Mouse (Mus musculus): ENCODE data around the gene Ccsap.

Gene Ccsap

GRCm38 (mm10) chr8:123807852-123808573 is 52.0 kb downstream of the Ccsap start:
- in situ Hi-C loops (cut with MboI; ENCODE audit: low sequenced_read_pairs), result no loop called here

- in situ Hi-C loops (cut with MboI; ENCODE audit: low sequenced_read_pairs), result no loop called here
These were observed 53.0 kb downstream of the Ccsap start for GRCm38 (mm10) chr8:123807024-123807431.

GRCm38 (mm10) chr8:123806374-123806935 is 53.6 kb downstream of the Ccsap start:
- in situ Hi-C loops (cut with MboI; ENCODE audit: low sequenced_read_pairs), result no loop called here

GRCm38 (mm10) chr8:123805718-123806373 is 54.2 kb downstream of the Ccsap start, which contains the start of gene Rab4a:
Rab4a (plus strand) TSS chr8:123805985.
- in situ Hi-C loops (cut with MboI; ENCODE audit: low sequenced_read_pairs), result no loop called here

- in situ Hi-C loops (cut with MboI; ENCODE audit: low sequenced_read_pairs), result no loop called here
These were observed 54.7 kb downstream of the Ccsap start for GRCm38 (mm10) chr8:123805209-123805717.

GRCm38 (mm10) chr8:123804586-123804985 is 55.4 kb downstream of the Ccsap start:
- in situ Hi-C loops (cut with MboI; ENCODE audit: low sequenced_read_pairs), result no loop called here

- in situ Hi-C loops (cut with MboI; ENCODE audit: low sequenced_read_pairs), result no loop called here
These were observed 56.4 kb downstream of the Ccsap start for GRCm38 (mm10) chr8:123803639-123804038.

- in situ Hi-C loops (cut with MboI; ENCODE audit: low sequenced_read_pairs), result no loop called here
These were observed 58.5 kb downstream of the Ccsap start for GRCm38 (mm10) chr8:123801538-123801937.

- in situ Hi-C loops (cut with MboI; ENCODE audit: low sequenced_read_pairs), result no loop called here
These were observed 59.1 kb downstream of the Ccsap start for GRCm38 (mm10) chr8:123800867-123801266.

- in situ Hi-C loops (cut with MboI; ENCODE audit: low sequenced_read_pairs), result no loop called here
These were observed 60.1 kb downstream of the Ccsap start for GRCm38 (mm10) chr8:123799885-123800284.

- in situ Hi-C loops (cut with MboI; ENCODE audit: low sequenced_read_pairs), result no loop called here
These were observed 60.6 kb downstream of the Ccsap start for GRCm38 (mm10) chr8:123799434-123799833.

- in situ Hi-C loops (cut with MboI; ENCODE audit: low sequenced_read_pairs), result no loop called here
These were observed 62.1 kb downstream of the Ccsap start for GRCm38 (mm10) chr8:123797928-123798327.

GRCm38 (mm10) chr8:123796758-123797157 is 63.3 kb downstream of the Ccsap start:
- in situ Hi-C loops (cut with MboI; ENCODE audit: low sequenced_read_pairs), result no loop called here

GRCm38 (mm10) chr8:123794766-123795165 is 65.2 kb downstream of the Ccsap start:
- in situ Hi-C loops (cut with MboI; ENCODE audit: low sequenced_read_pairs), result no loop called here

GRCm38 (mm10) chr8:123793900-123794299 is 66.1 kb downstream of the Ccsap start:
- in situ Hi-C loops (cut with MboI; ENCODE audit: low sequenced_read_pairs), result no loop called here

GRCm38 (mm10) chr8:123791845-123792225 is 68.2 kb downstream of the Ccsap start:
- in situ Hi-C loops (cut with MboI; ENCODE audit: low sequenced_read_pairs), result no loop called here

GRCm38 (mm10) chr8:123791101-123791844 is 68.7 kb downstream of the Ccsap start:
- in situ Hi-C loops (cut with MboI; ENCODE audit: low sequenced_read_pairs), result no loop called here

Measured in CH12F3 (cell line).